Mouse (Mus musculus): ENCODE results near the gene Olfr1163.
"Not testable (repeated sequence)": the region's sequence is repeated elsewhere in the genome, so short reads cannot be mapped to it uniquely, and the experiment has no call there.

Olfr1163 gene

DNA sequence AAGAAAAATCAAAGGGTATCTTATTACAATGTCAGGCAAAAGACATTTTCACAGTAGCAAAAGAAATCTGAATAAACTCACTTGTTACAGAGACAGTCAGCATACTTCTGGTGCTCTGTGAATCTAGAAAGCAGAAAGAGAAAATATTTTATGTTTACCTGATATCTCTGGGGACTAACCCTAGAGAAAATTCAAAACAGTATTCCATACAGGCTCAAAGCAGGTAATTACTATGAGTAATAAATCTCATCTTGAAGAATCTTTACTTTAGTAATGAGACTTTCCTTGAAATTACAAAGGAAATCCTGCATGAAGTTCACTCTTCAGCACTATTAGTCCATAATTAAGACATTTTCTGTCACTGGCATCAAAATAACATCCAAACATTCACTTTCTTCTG is at the start of gene Olfr1163:
Gene Olfr1163 (minus strand): TSS at position 101 of the 400 bp plus-strand sequence.
- DNase-seq (ENCODE audit: low spot score in 2 of 2): no peak

DNA sequence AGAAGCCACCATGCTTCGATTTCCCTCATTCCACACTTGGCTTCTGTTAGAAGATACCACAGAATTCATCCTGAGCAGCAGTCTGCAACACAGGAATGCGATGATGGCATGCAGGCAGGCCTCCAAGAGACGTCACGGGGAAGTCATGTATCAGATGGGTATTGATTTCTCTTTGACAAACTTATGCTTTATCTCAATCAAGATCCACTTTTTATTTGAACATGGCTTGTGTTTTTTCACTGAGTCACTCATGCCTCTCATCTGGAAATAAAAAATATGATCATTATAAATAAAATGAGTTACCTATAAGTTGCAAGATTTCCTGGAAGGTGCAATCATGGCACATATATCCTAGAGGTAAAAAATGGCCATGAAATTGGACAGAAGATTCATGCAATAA is 22.2 kb upstream of the Olfr1163 start, which contains the start of gene Olfr1164:
Gene Olfr1164 (minus strand): TSS at position 101 of the 400 bp plus-strand sequence.
- DNase-seq (ENCODE audit: low spot score in 2 of 2): no peak

DNA sequence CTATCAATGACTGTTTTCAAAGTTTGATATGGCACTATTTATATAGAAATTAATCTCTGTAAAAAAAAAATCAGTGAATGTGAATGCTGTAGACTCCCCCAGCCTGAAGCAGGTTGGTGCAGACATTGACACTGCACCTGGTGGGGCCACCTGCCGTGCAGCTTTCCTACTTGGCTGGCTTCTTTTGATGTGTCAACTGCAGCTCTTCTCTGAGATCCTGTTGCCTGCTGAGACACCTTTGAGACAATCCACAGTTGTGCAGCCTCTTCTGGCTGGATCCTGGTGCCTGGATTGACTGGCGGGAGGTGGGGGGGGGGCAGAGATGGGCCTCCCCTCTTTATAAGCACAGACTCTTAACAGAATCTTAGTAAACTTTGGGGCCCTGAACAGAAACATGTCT is 8.0 kb downstream of the Olfr1163 start:
- no peak for DNase-seq (ENCODE audit: low spot score in 2 of 2)

DNA sequence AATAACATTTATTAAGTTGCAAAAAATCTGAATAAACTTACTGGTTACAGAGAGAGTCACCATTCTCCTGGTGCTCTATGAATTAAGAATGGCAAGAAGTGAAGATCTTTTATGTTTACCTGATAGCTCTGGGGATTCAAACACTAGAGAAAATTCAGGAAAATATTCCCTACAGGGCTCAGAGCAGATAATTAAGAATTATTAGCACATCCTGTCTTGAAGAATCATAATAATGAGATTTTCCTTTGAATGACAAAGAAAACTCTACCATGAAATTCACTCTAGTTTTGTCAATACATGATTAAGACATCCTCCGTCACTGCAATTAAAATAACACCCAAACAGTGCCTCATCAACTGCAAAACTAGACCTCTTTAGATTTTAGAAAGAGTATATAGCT is 20.6 kb downstream of the Olfr1163 start, which contains the start of gene Olfr1162:
Gene Olfr1162 (minus strand): TSS at position 101 of the 400 bp plus-strand sequence.
- DNase-seq (ENCODE audit: low spot score in 2 of 2): no peak

DNA sequence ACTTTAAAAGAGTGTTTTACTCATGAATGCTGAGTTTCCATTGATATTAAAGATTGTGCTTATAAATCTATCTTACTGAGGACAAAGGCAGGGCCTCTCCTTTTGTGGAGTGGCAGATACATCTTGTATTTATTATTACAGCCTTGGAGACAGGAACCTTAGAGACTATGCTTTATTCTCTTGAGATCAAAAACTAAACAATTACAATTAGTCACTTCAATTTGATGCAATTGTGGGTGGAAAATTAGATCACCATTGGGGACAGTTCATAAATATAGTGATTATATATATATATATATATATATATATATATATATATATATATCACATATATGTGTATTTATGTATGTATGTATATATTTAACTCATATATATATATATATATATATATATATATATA is 34.0 kb downstream of the Olfr1163 start, which contains the start of gene Olfr73:
Gene Olfr73 (minus strand): TSS at position 101 of the 400 bp plus-strand sequence.
- no peak for DNase-seq (ENCODE audit: low spot score in 2 of 2)

DNA sequence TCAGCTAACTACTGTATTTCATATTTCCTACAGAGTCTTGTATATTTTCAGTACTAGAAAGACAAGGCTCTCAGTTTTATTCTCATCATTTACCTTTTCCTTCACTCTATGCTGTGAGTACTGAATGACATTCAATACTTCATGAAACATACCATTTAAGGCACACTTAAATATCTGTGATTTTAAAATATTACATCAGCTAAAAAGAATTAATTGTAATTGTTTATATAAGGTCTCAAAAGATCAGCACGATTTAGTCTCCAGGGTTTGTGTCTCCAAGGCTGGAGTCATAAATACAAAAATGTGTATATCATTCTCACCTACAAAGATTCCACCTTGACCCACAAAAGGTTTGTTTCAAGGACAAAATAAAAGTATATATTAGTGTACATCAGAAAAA is 49.2 kb downstream of the Olfr1163 start, which contains the start of gene Olfr1161:
Gene Olfr1161 (plus strand): TSS at position 301 of the 400 bp plus-strand sequence.
- not testable (repeated sequence) for DNase-seq (ENCODE audit: low spot score in 2 of 2)
